Mouse (Mus musculus) midbrain, embryonic 14.5 days (tissue): ENCODE results near the gene Tyw5. TPM values are rescaled to one million over a fixed set of nuclear protein-coding genes. Genes with fewer than 3 reads are reported as not detected.

Experiments used
- polyA plus RNA-seq: library from polyadenylated mRNA; unstranded; fragments of >200 nt; fragmentation: Nextera tagmentation; extraction: Ambion mirVana; gene quantifications from 2 replicates; pipeline ENCODE4 v1.2.1, GENCODE M21; 2014

The Tyw5 gene
- polyA plus RNA-seq, 1 experiment from 2014 or later, result 23.8 TPM

Other genes with a start within 250 kb of the Tyw5 start
- 20.9 and 21.4 TPM in 2 replicates for gene 1700066M21Rik, start 29.5 kb downstream of the Tyw5 start, polyA plus RNA-seq
- 16.1 and 17.5 TPM in 2 replicates for gene Maip1, start 773 bp downstream of the Tyw5 start, polyA plus RNA-seq